Mouse (Mus musculus) cerebellum, postnatal 10 days (tissue): ENCODE results near the gene Hcn1.

ENCODE experiments used
- DNase-seq, 2 experiments: peaks; one replicate each; pipeline ENCODE4 v3.0.0; 2021; ENCODE audit warnings: mixed read lengths in 2 of 2

Hcn1 gene

GRCm38 (mm10) chr13:118028662-118029061 lies 426.5 kb downstream of the Hcn1 start:
- DNase-seq: no peak

GRCm38 (mm10) chr13:118029579-118029978 lies 427.5 kb downstream of the Hcn1 start:
- no peak for DNase-seq

GRCm38 (mm10) chr13:118035598-118035997 lies 433.5 kb downstream of the Hcn1 start:
- no peak for DNase-seq
